Mouse (Mus musculus): ENCODE data around the gene Senp5. TPM values are rescaled to one million over a fixed set of nuclear protein-coding genes. Genes with fewer than 3 reads are reported as not detected.

Senp5 gene
- polyA plus RNA-seq, 1 experiment: 0.07 TPM

GRCm38 (mm10) chr16:31945372-31945771, 57.7 kb downstream of the Senp5 start:
- peaks cover 17% of the 10 kb centered on the region for H3K36me3 ChIP-seq (ENCODE audit: control insufficient read depth)
- TF ChIP-seq GATA1 (IDR thresholded peaks at IDR 0.05; ENCODE audit: low read length) (no peak), TAL1 (IDR thresholded peaks at IDR 0.05; ENCODE audit: low read length) (no peak)
- H3K27me3 ChIP-seq (ENCODE audit: control insufficient read depth): no peaks in the 10 kb centered on the region
- H3K4me1 ChIP-seq (ENCODE audit: control insufficient read depth): peaks cover 50% of the 10 kb centered on the region
- H3K9me3 ChIP-seq (ENCODE audit: control insufficient read depth, low read length): no peaks in the 10 kb centered on the region
- no peak overlapping the region for H3K4me3 ChIP-seq (replicated peaks)

GRCm38 (mm10) chr16:31944698-31945255, 58.3 kb downstream of the Senp5 start:
- TF ChIP-seq GATA1 (IDR thresholded peaks at IDR 0.05; ENCODE audit: low read length) (no peak), TAL1 (IDR thresholded peaks at IDR 0.05; ENCODE audit: low read length) (no peak)
- Histone ChIP-seq H3K27me3 (ENCODE audit: control insufficient read depth) (no peaks in the 10 kb centered on the region), H3K36me3 (ENCODE audit: control insufficient read depth) (peaks cover 15% of the 10 kb centered on the region), H3K4me3 (replicated peaks) (no peak overlapping the region), H3K4me1 (ENCODE audit: control insufficient read depth) (peaks cover 48% of the 10 kb centered on the region), H3K9me3 (ENCODE audit: control insufficient read depth, low read length) (no peaks in the 10 kb centered on the region)

- no peak for TF ChIP-seq TAL1 (IDR thresholded peaks at IDR 0.05; ENCODE audit: low read length)
- no peak for TF ChIP-seq GATA1 (IDR thresholded peaks at IDR 0.05; ENCODE audit: low read length)
- no peak overlapping the region for H3K4me3 ChIP-seq (replicated peaks)
- H3K36me3 ChIP-seq (ENCODE audit: control insufficient read depth): peaks cover 15% of the 10 kb centered on the region
- H3K9me3 ChIP-seq (ENCODE audit: control insufficient read depth, low read length): no peaks in the 10 kb centered on the region
- H3K4me1 ChIP-seq (ENCODE audit: control insufficient read depth): peaks cover 41% of the 10 kb centered on the region
- H3K27me3 ChIP-seq (ENCODE audit: control insufficient read depth): peaks cover 2% of the 10 kb centered on the region; the same call in 1 of the 2 replicates
These were observed 59.1 kb downstream of the Senp5 start for GRCm38 (mm10) chr16:31943980-31944379.

- H3K4me3 ChIP-seq (replicated peaks): no peak overlapping the region
- TF ChIP-seq TAL1 (IDR thresholded peaks at IDR 0.05; ENCODE audit: low read length) (no peak), GATA1 (IDR thresholded peaks at IDR 0.05; ENCODE audit: low read length) (no peak)
- H3K9me3 ChIP-seq (ENCODE audit: control insufficient read depth, low read length): peaks cover 8% of the 10 kb centered on the region
- peaks cover 15% of the 10 kb centered on the region for H3K36me3 ChIP-seq (ENCODE audit: control insufficient read depth)
- peaks cover 16% of the 10 kb centered on the region for H3K4me1 ChIP-seq (ENCODE audit: control insufficient read depth)
- H3K27me3 ChIP-seq (ENCODE audit: control insufficient read depth): peaks cover 20% of the 10 kb centered on the region
These were observed 62.5 kb downstream of the Senp5 start for GRCm38 (mm10) chr16:31940586-31940985.

- H3K36me3 ChIP-seq (ENCODE audit: control insufficient read depth): no peaks in the 10 kb centered on the region
- peaks cover 37% of the 10 kb centered on the region for H3K27me3 ChIP-seq (ENCODE audit: control insufficient read depth)
- no peak for TF ChIP-seq GATA1 (IDR thresholded peaks at IDR 0.05; ENCODE audit: low read length)
- TF ChIP-seq TAL1 (IDR thresholded peaks at IDR 0.05; ENCODE audit: low read length): no peak
- no peak overlapping the region for H3K4me3 ChIP-seq (replicated peaks)
- H3K9me3 ChIP-seq (ENCODE audit: control insufficient read depth, low read length): peaks cover 11% of the 10 kb centered on the region
- H3K4me1 ChIP-seq (ENCODE audit: control insufficient read depth): peaks cover 10% of the 10 kb centered on the region
These were observed 64.2 kb downstream of the Senp5 start for GRCm38 (mm10) chr16:31938856-31939255.

- H3K27me3 ChIP-seq (ENCODE audit: control insufficient read depth): peaks cover 58% of the 10 kb centered on the region
- peaks cover 14% of the 10 kb centered on the region for H3K9me3 ChIP-seq (ENCODE audit: control insufficient read depth, low read length)
- TF ChIP-seq GATA1 (IDR thresholded peaks at IDR 0.05; ENCODE audit: low read length) (no peak), TAL1 (IDR thresholded peaks at IDR 0.05; ENCODE audit: low read length) (no peak)
- H3K4me3 ChIP-seq (replicated peaks): no peak overlapping the region
- peaks cover 21% of the 10 kb centered on the region for H3K4me1 ChIP-seq (ENCODE audit: control insufficient read depth)
- H3K36me3 ChIP-seq (ENCODE audit: control insufficient read depth): no peaks in the 10 kb centered on the region
These were observed 66.5 kb downstream of the Senp5 start for GRCm38 (mm10) chr16:31936568-31936967.

GRCm38 (mm10) chr16:31935091-31935979, 67.8 kb downstream of the Senp5 start:
- H3K27me3 ChIP-seq (ENCODE audit: control insufficient read depth): peaks cover 62% of the 10 kb centered on the region
- H3K4me3 ChIP-seq (replicated peaks): no peak overlapping the region
- TF ChIP-seq TAL1 (IDR thresholded peaks at IDR 0.05; ENCODE audit: low read length) (no peak), GATA1 (IDR thresholded peaks at IDR 0.05; ENCODE audit: low read length) (no peak)
- H3K36me3 ChIP-seq (ENCODE audit: control insufficient read depth): no peaks in the 10 kb centered on the region
- H3K9me3 ChIP-seq (ENCODE audit: control insufficient read depth, low read length): peaks cover 14% of the 10 kb centered on the region
- peaks cover 15% of the 10 kb centered on the region for H3K4me1 ChIP-seq (ENCODE audit: control insufficient read depth)

- Histone ChIP-seq H3K27me3 (ENCODE audit: control insufficient read depth) (peaks cover 64% of the 10 kb centered on the region), H3K4me3 (replicated peaks) (no peak overlapping the region)
- TF ChIP-seq GATA1 (IDR thresholded peaks at IDR 0.05; ENCODE audit: low read length) (no peak), TAL1 (IDR thresholded peaks at IDR 0.05; ENCODE audit: low read length) (no peak)
These were observed 68.5 kb downstream of the Senp5 start for GRCm38 (mm10) chr16:31934550-31935010.

More at GRCm38 (mm10) chr16:31934550-31935010, 68.5 kb downstream of the Senp5 start:
- Histone ChIP-seq H3K36me3 (ENCODE audit: control insufficient read depth) (no peaks in the 10 kb centered on the region), H3K4me1 (ENCODE audit: control insufficient read depth) (peaks cover 15% of the 10 kb centered on the region), H3K9me3 (ENCODE audit: control insufficient read depth, low read length) (peaks cover 14% of the 10 kb centered on the region)

All from erythroblast, embryonic 14.5 days (primary cell).